Mouse (Mus musculus) myocyte (in vitro differentiated cells): ENCODE measurements around the gene Tmc2.

ENCODE experiments used
- E2F4 ChIP-seq: IDR thresholded peaks from one replicate; pipeline ENCODE4 v1.6.1; 2011; ENCODE audit warnings: mild to moderate bottlenecking, control low read depth, moderate library complexity; ENCODE audit not compliant: insufficient read depth
- MAX ChIP-seq: IDR thresholded peaks from one replicate; pipeline ENCODE4 v1.6.1; 2011; ENCODE audit warnings: low read depth, mild to moderate bottlenecking, control low read depth
- MYOD1 ChIP-seq, 3 experiments: IDR thresholded peaks; one replicate each; pipeline ENCODE4 v1.6.1; 2011; ENCODE audit warnings: control low read depth in 2 of 3, low read depth in 2 of 3, mild to moderate bottlenecking in 2 of 3, moderate library complexity in 1 of 3; ENCODE audit not compliant: insufficient read length in 2 of 3, control insufficient read depth in 1 of 3
- MYOG ChIP-seq, 3 experiments: IDR thresholded peaks; one replicate each; pipeline ENCODE4 v1.6.1; 2011; ENCODE audit warnings: control low read depth in 2 of 3, low read depth in 2 of 3, mild to moderate bottlenecking in 2 of 3; ENCODE audit not compliant: insufficient read length in 2 of 3, control insufficient read depth in 1 of 3, insufficient read depth in 1 of 3
- POLR2A ChIP-seq: IDR thresholded peaks from one replicate; pipeline ENCODE4 v1.6.1; 2011; ENCODE audit warnings: low read depth, mild to moderate bottlenecking, control low read depth, moderate library complexity; ENCODE audit not compliant: insufficient read length
- TCF12 ChIP-seq: IDR thresholded peaks from one replicate; pipeline ENCODE4 v1.6.1; 2011; ENCODE audit warnings: mild to moderate bottlenecking, control low read depth; ENCODE audit not compliant: poor library complexity, insufficient read depth, severe bottlenecking
- USF1 ChIP-seq: IDR thresholded peaks from one replicate; pipeline ENCODE4 v1.6.1; 2011; ENCODE audit warnings: low read depth, mild to moderate bottlenecking, control low read depth, moderate library complexity

GRCm38 (mm10) chr2:130279600-130280091 lies 84.7 kb downstream of the Tmc2 start:
- no peak for TF ChIP-seq MYOG (IDR thresholded peaks at IDR 0.05; ENCODE audit: control insufficient read depth in 1 of 3, insufficient read depth in 1 of 3, insufficient read length in 2 of 3, low read depth in 2 of 3)
- no peak for TF ChIP-seq POLR2A
- TF ChIP-seq TCF12, result no peak
- no peak for TF ChIP-seq MYOD1 (IDR thresholded peaks at IDR 0.05; ENCODE audit: control insufficient read depth in 1 of 3, insufficient read length in 2 of 3, low read depth in 2 of 3)
- no peak for TF ChIP-seq E2F4
- TF ChIP-seq USF1, result no peak
- TF ChIP-seq MAX, result no peak
